Mouse (Mus musculus) heart, postnatal 10 days (tissue): Measurements from ENCODE around the gene Znfx1. TPM values are rescaled to one million over a fixed set of nuclear protein-coding genes. Genes with fewer than 3 reads are reported as not detected.

Experiments
- DNase-seq, 2 experiments: peaks; one replicate each; pipeline ENCODE4 v3.0.0; 2021
- intact Hi-C: fragments of 180-260 bp; cut with DNase I; formaldehyde crosslinking; loops from one replicate; pipeline ENCODE4 v1.15.1; 2025
- total RNA-seq, 2 experiments: library from RNA; stranded (reverse); gene quantifications; 2 replicates each; pipeline ENCODE4 v1.2.3; 2021

Znfx1 gene
- total RNA-seq, 2 experiments from 2014 or later, result 29.0 to 31.3 TPM

DNA sequence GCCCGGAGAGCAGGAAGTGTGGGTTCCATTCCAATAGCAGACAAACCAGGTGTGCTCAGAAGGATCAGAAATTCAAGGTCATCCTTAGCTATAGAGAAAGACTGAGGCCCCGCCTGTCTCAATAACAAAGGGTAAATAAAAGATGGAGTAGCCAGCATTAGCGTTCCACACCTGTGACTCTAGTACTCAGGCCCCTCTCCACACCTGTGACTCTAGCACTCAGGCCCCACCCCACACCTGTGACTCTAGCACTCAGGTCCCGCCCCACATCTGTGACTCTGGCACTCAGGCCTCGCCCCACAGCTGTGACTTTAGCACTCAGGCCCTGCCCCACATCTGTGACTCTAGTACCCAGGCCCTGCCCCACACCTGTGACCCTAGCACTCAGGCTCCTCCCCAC, 11.8 kb upstream of the Znfx1 start:
- no peak for DNase-seq
- intact Hi-C loops, result loop anchor here (5.0 kb wide), 1 partner anchor 348 kb away; the partner anchor contains the start of gene Slc9a8

DNA sequence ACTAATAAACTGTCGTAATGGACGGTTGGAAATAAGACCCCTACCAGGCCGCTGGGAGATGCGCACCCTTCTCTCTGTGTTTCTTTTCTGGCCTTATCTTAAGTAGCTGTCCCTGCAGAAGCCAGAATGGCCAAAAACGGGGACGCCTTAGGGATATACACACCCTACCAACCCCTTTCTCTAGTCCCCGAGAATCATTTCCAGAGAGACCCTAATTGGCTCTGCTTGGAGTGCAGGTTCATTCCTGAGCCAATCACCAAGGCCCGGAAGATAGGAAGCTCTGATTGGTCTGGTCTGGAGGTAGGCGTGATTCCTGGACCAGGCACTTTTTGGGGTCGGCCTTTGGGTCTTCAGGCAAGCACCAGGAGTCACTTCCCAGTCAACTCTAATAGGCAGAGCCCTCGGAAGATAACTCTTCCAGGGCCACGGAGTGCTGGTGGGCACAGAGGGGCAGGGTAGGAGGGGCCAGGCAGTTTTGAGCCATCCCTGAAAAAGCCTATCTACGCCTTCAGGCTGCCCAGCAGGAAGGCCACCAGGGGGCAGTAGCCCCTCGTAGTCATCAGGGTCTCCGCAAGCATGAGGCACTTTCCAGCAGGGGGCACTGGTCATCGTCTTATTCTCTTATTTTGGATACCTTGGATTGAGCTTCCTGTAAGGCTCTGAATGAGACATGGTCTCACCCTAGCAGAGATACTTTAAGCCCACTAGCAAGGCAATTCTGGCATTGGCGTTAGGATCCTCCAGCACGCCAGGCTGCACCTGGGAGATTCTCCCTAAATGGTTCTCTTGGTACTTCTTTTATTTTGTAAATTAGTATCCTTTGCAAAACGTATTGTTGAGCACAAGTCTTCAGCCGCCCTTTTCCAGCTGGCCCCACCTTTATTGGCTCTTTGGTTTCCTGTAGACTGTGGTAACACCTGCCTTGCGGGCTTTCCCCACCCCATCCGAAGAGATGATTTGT, 9.1 kb upstream of the Znfx1 start:
- DNase-seq, result peak; percentile 96 to 99
- intact Hi-C loops, result loop anchor here (1.0 to 5.0 kb wide), 5 partner anchors 40 to 350 kb away; partner anchors contain the start of genes Kcnb1 and Slc9a8

DNA sequence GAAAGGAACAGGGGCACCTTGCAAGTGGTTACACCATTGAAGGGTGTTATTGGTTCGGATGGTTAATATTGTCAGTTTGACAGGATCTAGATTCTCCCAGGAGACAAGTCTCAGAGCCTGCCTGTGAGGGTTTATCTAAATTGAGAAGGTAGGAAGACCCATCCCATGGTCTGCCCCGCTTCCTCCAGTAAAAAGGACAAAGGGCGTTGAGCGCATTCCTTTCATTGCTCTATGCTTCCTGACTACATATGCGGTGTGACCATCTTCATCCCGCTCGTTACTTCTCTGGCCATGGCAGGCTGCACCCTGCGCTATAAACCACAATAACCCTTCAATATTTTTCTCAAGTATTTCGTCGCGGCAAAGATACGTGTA, 8.4 kb upstream of the Znfx1 start:
- intact Hi-C loops, result loop anchor here (5.0 kb wide), 1 partner anchor 351 kb away; the partner anchor contains the start of gene Slc9a8
- no peak for DNase-seq

DNA sequence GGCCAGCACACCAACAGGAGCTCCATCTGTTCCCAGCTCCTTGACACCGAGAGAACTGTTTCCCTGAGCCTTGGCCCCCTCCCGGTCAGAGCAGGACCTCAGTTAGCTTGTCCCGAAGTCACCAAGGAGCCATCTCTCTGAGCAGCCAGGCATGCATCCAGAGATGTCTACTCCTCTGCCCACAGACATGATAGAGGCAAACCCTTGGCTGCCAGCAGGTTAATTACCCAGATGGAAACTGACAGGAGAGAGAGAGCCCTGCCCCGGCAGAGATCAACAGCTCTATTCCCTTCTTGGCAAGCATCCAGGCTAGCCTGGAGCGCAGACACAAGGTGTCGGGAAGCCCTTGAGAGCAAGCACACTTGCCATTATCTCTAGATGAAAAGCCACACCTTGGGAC, 7.5 kb upstream of the Znfx1 start:
- intact Hi-C loops, result loop anchor here (5.0 kb wide), 1 partner anchor 352 kb away; the partner anchor contains the start of gene Slc9a8
- DNase-seq, result no peak

DNA sequence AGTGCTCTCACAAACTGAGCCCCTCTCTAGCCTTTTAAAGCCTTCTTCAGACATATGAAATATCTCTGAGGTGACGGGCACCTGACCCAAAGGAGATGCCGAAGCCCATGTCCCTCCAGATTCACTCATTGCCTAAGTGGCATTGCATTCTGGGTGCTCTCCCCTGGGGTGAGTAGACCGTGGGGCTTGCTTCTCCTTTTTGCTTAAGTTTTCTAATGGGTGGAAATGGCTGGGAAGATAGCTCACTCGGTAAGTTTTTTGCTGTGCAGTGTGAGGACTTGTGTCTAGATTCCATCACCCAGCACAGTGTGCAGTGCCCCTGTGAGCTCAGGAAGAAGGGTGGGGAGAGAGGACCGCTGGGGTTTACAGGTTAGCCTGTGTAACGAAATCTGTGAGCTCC, 4.8 kb upstream of the Znfx1 start:
- no peak for DNase-seq
- intact Hi-C loops, result no loop called here

DNA sequence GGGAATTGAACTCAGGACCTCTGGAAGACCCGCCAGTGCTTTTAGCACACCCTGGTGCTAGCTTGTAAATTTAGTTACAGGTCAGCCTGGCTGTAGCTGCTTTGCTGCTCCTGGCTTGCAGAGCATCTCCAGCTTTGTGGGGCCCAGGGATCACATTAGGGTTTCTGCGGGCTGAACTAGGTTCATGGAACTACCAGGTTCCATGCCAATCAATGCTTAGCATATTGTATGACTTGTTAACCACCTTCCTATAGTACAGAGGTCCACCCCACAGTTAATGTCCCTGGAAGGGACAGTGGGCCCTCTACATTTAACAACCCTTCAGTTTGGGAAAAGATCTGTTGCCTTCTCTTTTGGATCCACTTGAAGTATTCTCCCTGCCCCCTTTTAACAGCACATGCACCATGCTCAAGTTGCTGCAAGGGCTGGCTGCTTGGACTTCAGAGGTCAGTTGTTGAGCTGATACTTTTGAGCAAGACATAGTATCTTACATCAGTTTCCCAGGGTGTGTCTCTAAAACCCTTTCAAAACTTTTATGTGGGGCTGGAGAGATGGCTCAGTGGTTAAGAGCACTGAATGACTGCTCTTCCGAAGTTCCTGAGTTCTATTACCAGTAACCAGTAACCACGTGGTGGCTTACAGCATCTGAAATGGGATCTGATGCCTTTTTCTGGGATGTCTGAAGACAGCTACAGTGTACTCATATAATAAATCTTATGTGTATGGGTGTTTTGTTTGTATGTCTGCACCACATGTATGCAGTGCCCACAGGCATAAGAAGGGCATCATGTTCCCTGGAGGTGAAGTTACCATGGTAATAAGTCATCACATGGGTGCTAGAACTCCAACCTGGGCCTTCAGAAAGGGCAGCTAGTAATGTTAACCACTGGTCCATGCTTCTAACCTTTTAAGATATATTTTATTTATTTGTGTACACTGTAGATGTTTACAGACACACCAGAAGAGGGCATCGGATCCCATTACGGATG, 4.0 kb upstream of the Znfx1 start:
- DNase-seq, result no peak
- intact Hi-C loops, result no loop called here

DNA sequence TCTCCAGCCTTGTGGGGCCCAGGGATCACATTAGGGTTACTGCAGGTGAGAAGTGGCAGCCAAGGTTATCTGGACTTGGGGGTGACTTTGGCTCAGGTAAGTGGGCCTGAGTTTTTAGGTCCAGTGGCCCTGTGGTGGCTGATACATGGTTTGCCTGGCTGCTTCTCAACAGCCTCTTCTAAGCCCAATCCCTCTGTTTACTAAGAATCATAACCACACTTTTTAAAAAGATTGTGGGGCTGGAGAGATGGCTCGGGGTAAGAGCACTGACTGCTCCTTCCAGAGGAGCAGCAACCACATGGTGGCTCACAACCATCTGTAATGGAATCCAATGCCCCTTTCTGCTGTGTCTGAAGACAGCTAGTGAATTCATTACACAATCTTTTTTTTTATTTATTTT, 3.2 kb upstream of the Znfx1 start:
- intact Hi-C loops, result no loop called here
- no peak for DNase-seq

DNA sequence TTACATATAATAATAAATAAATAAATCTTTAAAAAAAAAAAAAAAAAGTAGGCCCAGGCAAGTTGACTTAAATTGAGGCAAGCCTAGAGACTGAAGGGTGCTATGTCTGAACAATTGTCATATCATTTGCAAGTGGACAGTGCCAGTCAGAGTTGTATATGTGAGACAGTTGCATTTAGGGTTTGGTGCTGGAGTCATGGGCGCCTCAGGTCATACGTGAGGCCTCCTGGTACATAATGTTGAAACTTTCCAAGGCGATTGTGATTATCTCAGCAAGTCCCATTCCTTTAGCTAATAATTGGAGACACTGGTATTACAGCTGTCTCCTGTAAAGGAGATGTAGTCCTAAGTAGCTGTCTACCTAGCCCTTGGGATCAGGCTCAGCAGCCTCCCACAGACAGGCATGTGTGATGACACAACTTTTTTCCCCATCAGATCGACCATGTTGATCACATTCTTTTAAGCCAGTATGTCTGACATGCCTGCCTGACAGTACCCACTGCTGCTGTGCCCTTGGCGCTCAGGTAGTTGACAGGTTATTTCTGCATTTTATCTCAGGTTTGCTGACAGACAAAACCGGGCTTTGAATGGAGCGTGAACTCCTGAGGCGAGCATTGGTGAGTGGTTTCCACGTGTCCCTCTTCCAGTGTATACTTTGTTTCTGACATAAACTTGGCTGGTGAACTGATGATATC, 1.9 kb upstream of the Znfx1 start:
- intact Hi-C loops, result no loop called here
- DNase-seq, result no peak

DNA sequence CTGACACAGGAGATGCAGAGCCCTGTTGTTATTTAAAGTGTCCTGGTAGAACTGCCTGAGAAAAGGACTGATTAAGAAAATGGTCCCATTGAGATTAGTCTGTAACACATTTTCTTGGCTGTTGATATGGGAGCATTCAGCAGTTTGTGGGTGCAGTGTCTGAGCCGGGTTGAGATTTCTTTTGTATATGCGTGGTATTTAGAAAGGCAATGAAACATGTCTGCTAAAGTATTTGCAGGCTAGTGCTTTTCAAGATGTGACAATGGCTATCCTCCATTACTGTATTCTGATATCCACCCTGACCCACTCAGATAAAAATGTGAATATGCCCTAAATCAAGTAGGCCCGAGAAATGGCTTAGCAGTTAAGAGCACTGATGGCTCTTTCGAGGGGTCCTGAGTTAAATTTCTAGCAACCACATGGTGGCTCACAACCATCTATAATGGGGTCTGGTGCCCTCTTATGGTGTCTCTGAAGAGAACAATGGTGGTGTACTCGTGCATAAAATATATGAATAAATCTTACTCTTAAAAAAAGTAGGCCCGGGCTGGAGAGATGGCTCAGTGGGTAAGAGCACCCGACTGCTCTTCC, 1.2 kb upstream of the Znfx1 start:
- intact Hi-C loops, result no loop called here
- DNase-seq, result no peak

DNA sequence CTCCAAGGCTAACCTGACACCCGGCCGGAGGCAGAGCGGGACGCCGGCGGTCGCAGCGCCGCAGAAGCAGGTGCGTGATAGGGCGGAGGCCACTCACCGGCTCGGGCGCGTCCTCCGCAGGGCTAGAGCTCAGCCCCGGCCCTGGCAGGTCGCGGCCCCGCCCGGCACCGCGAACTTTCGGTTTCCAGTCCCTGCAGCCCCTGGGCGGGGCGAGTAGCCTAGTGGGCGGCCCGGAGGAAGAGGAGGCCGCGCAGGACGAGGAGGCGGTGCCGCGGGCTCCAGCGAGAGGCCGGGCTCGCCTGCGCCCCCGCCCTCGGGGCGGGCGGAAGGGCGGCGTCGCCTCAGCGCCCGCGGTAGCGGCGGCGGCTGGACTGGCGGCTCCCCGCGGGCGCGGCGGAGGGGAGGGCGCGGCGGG, 311 bp downstream of the Znfx1 start:
- DNase-seq, result peak; percentile 93 to 96
- intact Hi-C loops, result no loop called here

DNA sequence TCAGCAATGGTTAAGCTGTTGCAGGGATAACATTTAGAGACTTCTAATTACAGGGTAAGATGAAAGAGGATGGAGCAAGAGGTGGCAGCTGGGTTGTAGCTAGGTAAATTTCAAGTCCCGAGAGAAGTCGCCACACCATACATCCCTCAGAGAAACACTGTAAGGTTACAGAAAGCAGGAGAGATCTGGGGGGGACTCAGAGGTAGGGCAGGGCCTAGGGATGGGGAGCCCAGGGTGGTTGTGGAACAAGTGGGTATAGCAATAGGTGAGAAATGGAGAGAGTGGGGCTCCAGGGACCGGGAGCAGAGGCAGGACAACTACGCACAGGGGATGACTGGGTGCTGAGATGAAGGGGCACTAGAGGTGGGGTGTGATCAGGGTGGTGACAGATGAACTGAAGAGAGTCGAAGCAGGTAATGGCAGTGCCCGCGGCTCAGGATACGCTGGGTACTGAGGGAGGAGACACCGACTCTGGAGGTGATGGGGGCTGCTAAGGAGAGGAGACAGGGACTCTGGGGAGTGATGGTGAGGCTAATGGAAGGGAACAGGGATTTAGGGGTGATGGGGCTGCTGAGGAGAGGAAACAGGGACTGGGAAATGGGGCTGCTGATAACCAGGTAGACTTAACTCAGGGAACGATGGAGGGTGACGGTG, 1.3 kb downstream of the Znfx1 start:
- DNase-seq, result peak in 1 of 2 experiments; percentile 22
- intact Hi-C loops, result no loop called here

DNA sequence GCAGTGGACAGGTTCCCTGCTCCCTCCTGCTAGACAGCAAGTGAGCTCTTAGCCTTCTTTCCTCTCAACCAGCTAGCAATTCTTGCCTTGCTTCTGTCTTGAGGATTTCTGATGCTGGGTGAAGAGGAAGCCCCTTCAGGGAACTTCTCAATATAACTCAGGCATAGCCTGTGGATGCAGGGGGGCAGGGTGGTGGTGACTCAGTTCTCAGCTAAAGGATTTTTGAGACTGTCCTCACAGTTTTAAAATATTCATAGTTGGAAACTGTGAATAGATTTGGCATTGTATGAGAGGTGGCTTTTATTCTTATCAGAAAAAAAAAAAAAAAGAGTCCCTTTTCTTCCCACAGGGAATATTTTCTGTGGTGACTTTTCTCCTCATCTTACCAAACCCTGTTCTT, 2.1 kb downstream of the Znfx1 start:
- DNase-seq, result no peak
- intact Hi-C loops, result no loop called here

DNA sequence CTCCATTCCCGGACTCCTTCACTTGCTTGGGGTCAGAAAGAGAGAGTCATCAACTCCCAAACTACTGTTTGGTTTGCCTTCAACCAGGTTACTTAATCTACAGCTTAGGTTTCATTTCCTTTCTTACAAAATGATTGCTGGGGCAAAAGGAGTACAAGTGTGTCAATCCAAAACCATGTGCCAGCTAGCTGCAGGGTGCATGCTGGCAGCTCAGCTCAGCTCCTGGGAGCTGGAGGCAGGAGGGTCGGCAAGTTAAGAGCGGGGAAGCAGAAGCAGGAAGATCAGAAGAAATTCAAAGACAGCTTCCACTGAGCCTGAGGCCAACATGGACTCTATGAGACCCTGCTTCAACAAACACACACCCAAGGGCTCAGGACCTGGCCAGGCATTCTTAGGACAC, 2.5 kb downstream of the Znfx1 start:
- DNase-seq, result no peak
- intact Hi-C loops, result no loop called here

DNA sequence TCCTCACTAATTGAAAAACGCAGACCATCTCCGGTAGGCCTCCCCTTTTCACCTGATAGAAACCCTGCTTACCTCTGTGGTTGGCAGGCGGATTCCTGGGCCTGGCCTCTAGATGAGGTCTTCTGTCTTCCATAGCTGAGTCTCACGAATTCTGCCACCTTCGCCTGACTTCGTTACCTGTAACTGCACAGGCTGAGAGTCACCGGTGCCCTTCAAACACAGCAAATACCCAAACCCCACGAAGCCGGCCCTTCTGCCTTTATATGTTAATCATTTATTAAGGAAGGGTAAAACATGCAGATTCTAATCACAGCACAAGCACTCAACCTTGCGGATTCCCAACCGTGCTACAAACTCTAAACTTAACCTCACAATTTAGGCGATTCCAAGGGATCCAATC, 2.9 kb downstream of the Znfx1 start:
- intact Hi-C loops, result no loop called here
- no peak for DNase-seq

DNA sequence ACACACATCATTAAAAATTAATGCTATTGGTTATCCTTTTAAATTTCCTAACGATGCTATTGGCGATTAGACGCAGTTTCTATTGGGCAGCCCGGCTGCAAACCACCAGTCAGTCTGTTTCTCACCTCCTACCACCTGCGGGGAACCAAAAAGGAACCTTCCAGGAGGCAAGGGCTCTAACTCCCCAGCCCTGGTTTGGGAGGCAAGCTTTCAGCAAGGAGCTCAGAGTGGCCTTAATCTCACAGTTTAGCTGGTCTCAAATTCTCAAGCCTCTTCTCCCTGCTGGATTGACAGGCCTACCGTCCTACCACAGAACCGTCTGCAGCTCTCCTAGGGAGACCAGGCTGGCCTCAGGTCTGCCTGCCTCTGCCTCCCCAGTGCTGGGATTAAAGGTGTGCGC, 3.3 kb downstream of the Znfx1 start:
- intact Hi-C loops, result no loop called here
- DNase-seq, result no peak

DNA sequence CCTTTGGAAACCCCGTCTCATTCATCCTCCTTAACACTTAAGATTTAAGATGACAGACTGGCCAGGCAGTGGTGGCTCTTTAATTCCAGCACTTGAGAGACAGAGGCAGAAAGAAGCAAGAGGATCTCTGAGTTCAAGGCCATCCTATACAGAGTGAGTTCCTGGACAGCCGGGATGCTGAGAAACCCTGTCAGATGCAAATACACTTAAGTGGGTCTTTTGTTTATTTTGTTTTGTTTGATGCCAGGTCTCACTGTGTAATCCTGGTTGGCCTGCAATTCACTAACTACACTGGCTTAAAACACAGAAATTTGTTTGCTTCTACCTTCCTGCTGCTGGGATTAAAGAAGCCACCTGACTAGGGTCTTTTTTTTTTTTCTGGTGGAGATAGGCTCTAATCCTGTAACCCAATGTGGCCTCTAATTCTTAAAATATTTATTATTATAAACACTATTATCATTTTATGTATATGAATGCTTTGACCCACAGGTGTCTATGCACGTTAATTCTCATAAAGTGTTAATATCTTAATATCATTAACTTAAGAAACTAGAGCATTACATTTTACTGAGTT, 3.9 kb downstream of the Znfx1 start:
- intact Hi-C loops, result no loop called here
- no peak for DNase-seq

DNA sequence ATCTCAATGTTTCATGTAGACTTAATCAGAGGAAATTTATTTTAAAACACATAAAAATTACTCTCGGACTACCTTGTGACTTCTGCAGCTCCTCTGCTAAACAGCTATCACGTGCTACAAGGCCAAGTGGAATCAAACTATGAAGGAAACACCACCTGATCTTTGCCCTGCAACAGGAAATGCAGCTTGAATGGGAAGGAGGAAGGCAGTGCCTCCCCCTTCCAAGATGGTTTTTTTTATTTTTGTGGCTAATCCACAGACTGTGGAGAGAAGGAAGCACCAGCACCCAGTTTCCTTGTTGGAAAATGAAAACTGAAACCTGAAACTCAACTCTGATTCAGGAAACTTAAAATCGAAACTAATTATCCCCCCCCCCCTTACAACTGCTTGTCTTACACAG, 4.6 kb downstream of the Znfx1 start:
- intact Hi-C loops, result no loop called here
- DNase-seq, result peak in 1 of 2 experiments; percentile 32

DNA sequence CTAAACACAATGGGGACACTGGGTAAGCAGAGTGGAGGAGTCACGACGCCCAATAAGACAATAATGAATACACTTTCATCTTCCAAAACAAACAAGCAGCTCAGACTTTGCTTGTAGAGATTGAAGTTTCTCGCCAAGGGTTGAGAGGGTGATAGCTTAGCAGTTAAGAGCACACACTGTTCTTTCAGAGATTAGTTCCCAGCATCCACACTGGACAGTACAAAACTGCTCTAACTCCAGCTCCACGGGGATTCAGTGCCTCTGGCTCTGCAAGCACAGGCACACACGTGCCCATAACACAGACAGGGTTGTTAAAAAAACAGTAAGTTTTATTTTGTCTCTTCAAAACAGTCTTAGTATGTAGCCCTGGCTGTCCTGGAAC, 5.9 kb downstream of the Znfx1 start:
- no peak for DNase-seq
- intact Hi-C loops, result no loop called here

DNA sequence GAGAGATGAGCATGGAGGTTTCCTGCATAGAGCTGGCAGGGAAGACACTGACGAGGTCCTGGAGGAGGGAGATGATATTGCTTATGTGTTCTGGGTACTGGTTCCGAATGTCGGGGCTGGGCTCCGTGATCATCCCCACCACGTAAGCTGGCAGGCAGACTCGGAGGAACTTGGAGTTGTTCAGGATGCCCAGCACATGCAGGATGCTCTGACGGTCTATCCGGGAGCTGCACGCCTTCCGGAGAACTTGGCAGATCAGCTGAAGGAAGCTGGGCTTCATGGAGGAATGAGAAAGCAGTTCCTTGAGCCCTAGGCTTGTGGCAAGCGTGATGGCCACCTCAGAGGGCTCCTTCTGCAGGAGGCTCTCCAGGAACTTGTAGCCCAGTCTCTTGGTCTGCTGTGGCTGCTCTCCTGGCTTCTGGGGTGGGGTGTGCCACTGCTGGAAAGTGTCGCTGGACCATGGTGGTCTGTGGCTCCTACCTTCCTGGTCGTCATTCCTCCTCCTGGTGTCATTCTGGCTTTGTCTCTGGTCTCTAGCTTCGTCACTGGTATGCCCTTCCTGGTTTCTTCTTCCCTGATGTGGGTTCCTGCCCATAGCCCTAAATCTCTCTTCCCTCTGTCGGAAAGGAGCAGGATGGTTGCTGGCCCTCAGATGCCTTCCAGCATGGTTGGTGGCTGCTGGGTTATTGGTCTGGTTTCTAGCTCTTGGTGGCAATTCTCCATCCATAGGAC, 6.4 kb downstream of the Znfx1 start:
- DNase-seq, result no peak
- intact Hi-C loops, result no loop called here
